Mouse (Mus musculus) common myeloid progenitor, adult 5-6 weeks (primary cell): ENCODE measurements around the gene Wfdc9. TPM values are rescaled to one million over a fixed set of nuclear protein-coding genes. Genes with fewer than 3 reads are reported as not detected.
"Not testable (repeated sequence)": the region's sequence is repeated elsewhere in the genome, so short reads cannot be mapped to it uniquely, and the experiment has no call there.

Source experiments
- ATAC-seq: replicated peaks from 2 replicates; pipeline ENCODE4 v1.8.0; 2016; ENCODE audit warnings: low read depth, mild to moderate bottlenecking, moderate TSS enrichment, inconsistent platforms; ENCODE audit not compliant: poor library complexity, severe bottlenecking
- total RNA-seq: library from RNA; stranded (forward); fragments of 200-1000, 187-1606 nt; gene quantifications from 2 replicates; pipeline ENCODE4 v1.2.3, GENCODE M21; 2017

Gene Wfdc9
- total RNA-seq, 1 experiment from 2014 or later = not detected

GRCm38 (mm10) chr2:164635266-164635665 lies 21.1 kb downstream of the Wfdc9 start:
- no peak for ATAC-seq

GRCm38 (mm10) chr2:164621775-164622174 lies 34.6 kb downstream of the Wfdc9 start:
- no peak for ATAC-seq

GRCm38 (mm10) chr2:164619050-164619449 lies 37.3 kb downstream of the Wfdc9 start:
- no peak for ATAC-seq

DNA sequence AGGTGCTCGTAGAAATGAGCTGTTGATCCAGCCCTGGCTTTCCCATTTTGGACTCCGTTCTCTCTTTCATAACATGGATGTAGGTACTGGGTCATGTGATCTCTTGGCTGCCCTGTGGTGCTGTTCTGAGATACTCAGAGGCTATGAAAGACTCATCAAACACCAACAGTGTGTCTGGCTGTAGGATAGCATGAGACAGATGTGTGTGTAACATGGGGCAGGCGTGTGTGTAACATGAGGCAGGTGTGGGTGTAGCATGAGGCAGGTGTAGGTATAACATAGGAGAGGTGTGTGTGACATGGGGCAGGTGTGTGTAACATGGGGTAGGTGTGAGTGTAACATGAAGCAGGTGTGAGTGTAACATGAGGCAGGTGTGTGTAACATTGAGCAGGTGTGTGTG lies 41.0 kb downstream of the Wfdc9 start:
- no peak for ATAC-seq

DNA sequence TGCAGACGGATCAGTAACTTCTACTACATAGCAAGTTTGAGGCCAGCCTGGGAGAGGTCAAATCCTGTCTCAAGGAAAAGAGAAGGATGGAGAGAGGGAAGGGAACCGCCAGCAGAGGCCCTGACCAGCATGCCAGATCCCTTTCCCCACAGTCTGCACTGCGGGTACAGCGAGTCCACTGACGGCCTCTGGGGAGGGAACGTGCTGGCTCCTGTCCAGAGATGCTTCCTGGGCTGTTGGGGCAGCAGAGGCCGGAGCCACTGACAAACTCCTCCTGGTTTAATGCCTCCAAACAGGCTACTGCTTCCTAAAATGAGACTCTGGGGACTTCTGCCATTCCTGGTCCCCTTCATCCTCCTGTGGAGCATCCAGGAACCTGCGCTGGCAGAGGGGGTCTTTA lies 42.9 kb downstream of the Wfdc9 start, which contains the start of the genes Wfdc6b and Wfdc8:
Gene Wfdc6b (plus strand): TSS at position 52 of the 400 bp plus-strand sequence.
Gene Wfdc8 (minus strand): TSS at position 156 of the 400 bp plus-strand sequence.
- not testable (repeated sequence) for ATAC-seq

- ATAC-seq = no peak
Measured at GRCm38 (mm10) chr2:164608781-164609180, 47.6 kb downstream of the Wfdc9 start.

DNA sequence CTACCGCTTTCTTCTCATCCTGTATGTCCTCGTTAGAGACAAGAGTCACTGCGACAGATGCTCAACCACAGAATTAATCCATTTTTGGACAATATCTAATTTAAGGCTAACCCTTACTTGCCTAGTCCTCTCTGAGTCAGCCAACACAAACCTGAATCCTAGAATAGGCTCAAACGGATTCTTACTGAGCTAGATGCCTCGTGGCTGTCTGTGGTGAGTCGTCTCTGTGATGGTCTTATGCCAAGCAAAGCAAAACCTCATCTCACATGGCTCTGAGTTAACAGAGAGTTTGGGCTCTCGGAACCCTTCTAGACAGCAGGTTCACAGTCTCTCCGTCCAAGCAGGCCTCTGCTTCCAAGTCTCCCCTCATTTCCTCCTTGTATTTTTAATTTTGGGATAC lies 52.0 kb downstream of the Wfdc9 start:
- ATAC-seq = no peak

- ATAC-seq = no peak
Measured at GRCm38 (mm10) chr2:164603482-164603881, 52.9 kb downstream of the Wfdc9 start.

DNA sequence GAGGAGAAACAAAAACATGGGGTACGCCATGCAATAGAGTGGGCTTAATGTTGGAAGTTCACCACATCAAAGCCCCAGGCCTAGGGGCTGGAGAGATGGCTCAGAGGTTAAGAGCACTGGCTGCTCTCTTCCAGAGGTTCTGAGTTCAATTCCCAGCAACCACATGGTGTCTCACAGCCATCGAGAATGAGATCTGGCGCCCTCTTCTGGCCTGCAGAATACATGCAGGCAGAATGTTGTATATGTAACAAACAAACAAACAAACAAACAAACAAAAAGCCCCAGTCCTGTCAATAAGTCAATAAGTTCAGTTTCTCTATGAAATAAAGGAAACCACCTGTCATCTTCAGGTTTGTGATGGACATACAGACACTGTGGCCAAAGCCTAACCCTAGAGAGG lies 56.2 kb downstream of the Wfdc9 start:
- ATAC-seq = no peak

Other genes with a start within 250 kb of the Wfdc9 start
- gene Sdc4, start 212.7 kb downstream of the Wfdc9 start, total RNA-seq = 0.05 TPM in 1 of 2 replicates, not detected in the other
- gene Sys1, start 199.6 kb downstream of the Wfdc9 start, total RNA-seq = 8.9 and 13.4 TPM in 2 replicates
- 0.46 TPM in 1 of 2 replicates, not detected in the other for gene Gm20458, start 195.6 kb downstream of the Wfdc9 start, total RNA-seq
- not detected in 2 replicates for gene Trp53tg5, start 182.9 kb downstream of the Wfdc9 start, total RNA-seq
- 0.18 TPM in 1 of 2 replicates, not detected in the other for gene Dbndd2, start 170.5 kb downstream of the Wfdc9 start, total RNA-seq
- 30.6 and 33.2 TPM in 2 replicates for gene Pigt, start 159.1 kb downstream of the Wfdc9 start, total RNA-seq
- not detected in 2 replicates for gene Wfdc2, start 94.2 kb downstream of the Wfdc9 start, total RNA-seq
- gene Spint3, start 83.1 kb downstream of the Wfdc9 start, total RNA-seq = not detected in 2 replicates
- gene Wfdc6a, start 71.1 kb downstream of the Wfdc9 start, total RNA-seq = not detected in 2 replicates
- gene Eppin, start 63.0 kb downstream of the Wfdc9 start, total RNA-seq = not detected in 2 replicates
- not detected in 2 replicates for gene Wfdc6b, start 43.1 kb downstream of the Wfdc9 start, total RNA-seq
- gene Wfdc8, start 43.0 kb downstream of the Wfdc9 start, total RNA-seq = not detected in 2 replicates
- not detected in 2 replicates for gene Wfdc16, start 17.8 kb downstream of the Wfdc9 start, total RNA-seq
- gene Wfdc10, start 537 bp downstream of the Wfdc9 start, total RNA-seq = not detected in 2 replicates
- gene Wfdc11, start 17.5 kb upstream of the Wfdc9 start, total RNA-seq = not detected in 2 replicates
- not detected in 2 replicates for gene Wfdc13, start 28.5 kb upstream of the Wfdc9 start, total RNA-seq
- gene Spint4, start 41.9 kb upstream of the Wfdc9 start, total RNA-seq = not detected in 2 replicates
- not detected in 2 replicates for gene Spint5, start 58.7 kb upstream of the Wfdc9 start, total RNA-seq
- gene Wfdc3, start 89.3 kb upstream of the Wfdc9 start, total RNA-seq = 1.1 TPM in 1 of 2 replicates, not detected in the other
- 26.7 and 29.6 TPM in 2 replicates for gene Dnttip1, start 89.4 kb upstream of the Wfdc9 start, total RNA-seq
- 153 and 159 TPM in 2 replicates for gene Ube2c, start 113.3 kb upstream of the Wfdc9 start, total RNA-seq
- gene Tnnc2, start 123.4 kb upstream of the Wfdc9 start, total RNA-seq = not detected in 2 replicates
- gene Snx21, start 129.2 kb upstream of the Wfdc9 start, total RNA-seq = 0.23 TPM in 1 of 2 replicates, not detected in the other
- gene Acot8, start 148.3 kb upstream of the Wfdc9 start, total RNA-seq = 14.0 and 14.8 TPM in 2 replicates
- 3.0 and 3.7 TPM in 2 replicates for gene Zswim3, start 148.5 kb upstream of the Wfdc9 start, total RNA-seq
- gene Zswim1, start 166.1 kb upstream of the Wfdc9 start, total RNA-seq = 3.5 and 5.4 TPM in 2 replicates
- gene Spata25, start 172.0 kb upstream of the Wfdc9 start, total RNA-seq = not detected in 2 replicates
- gene Ctsa, start 176.3 kb upstream of the Wfdc9 start, total RNA-seq = 44.4 and 51.1 TPM in 2 replicates
- 0.55 and 0.87 TPM in 2 replicates for gene Neurl2, start 176.9 kb upstream of the Wfdc9 start, total RNA-seq
- not detected in 2 replicates for gene Pltp, start 201.1 kb upstream of the Wfdc9 start, total RNA-seq
- gene Pcif1, start 222.7 kb upstream of the Wfdc9 start, total RNA-seq = 18.8 and 19.2 TPM in 2 replicates